Mouse (Mus musculus): Measurements from ENCODE around the gene Gm6358. TPM values are rescaled to one million over a fixed set of nuclear protein-coding genes. Genes with fewer than 3 reads are reported as not detected.
"Not testable (repeated sequence)": the region's sequence is repeated elsewhere in the genome, so short reads cannot be mapped to it uniquely, and the experiment has no call there.

The Gm6358 gene
- not detected in 2 replicates for polyA plus RNA-seq (2016; fragmentation: Nextera tagmentation; extraction: Ambion mirVana)

GRCm38 (mm10) chr16:89140551-89140950, at the start of gene Gm6358:
Gene Gm6358, plus strand, starts transcription at chr16:89140851.
- Histone ChIP-seq H3K27me3 (no peaks in the 10 kb centered on the region), H3K4me2 (no peak within 1 kb of the TSS), H3K4me3 (replicated peaks) (no peak within 1 kb of the TSS), H3K9ac (replicated peaks) (no peak within 1 kb of the TSS), H3K27ac (no peak within 1 kb of the TSS), H3K36me3 (no peaks in the 10 kb centered on the region), H3K9me3 (no peaks in the 10 kb centered on the region), H3K4me1 (replicated peaks) (no peaks in the 10 kb centered on the region)
- 91% methylated on average over 1 of the region's 1 CpGs for WGBS
- ATAC-seq (ENCODE audit: insufficient number of reproducible peaks, insufficient read depth, low FRiP score, low TSS enrichment, low read depth), result no peak

GRCm38 (mm10) chr16:89150786-89151185, 10.1 kb downstream of the Gm6358 start, which contains the start of gene Gm10061:
Gene Gm10061, plus strand, starts transcription at chr16:89151086.
- ATAC-seq (ENCODE audit: insufficient number of reproducible peaks, insufficient read depth, low FRiP score, low TSS enrichment, low read depth), result no peak
- Histone ChIP-seq H3K27ac (no peak within 1 kb of the TSS), H3K4me3 (replicated peaks) (no peak within 1 kb of the TSS), H3K4me2 (no peak within 1 kb of the TSS), H3K9me3 (no peaks in the 10 kb centered on the region), H3K4me1 (replicated peaks) (no peaks in the 10 kb centered on the region), H3K36me3 (no peaks in the 10 kb centered on the region), H3K9ac (replicated peaks) (no peak within 1 kb of the TSS), H3K27me3 (no peaks in the 10 kb centered on the region)
- WGBS, result 95% methylated on average over 1 of the region's 1 CpGs

- ATAC-seq (ENCODE audit: insufficient number of reproducible peaks, insufficient read depth, low FRiP score, low TSS enrichment, low read depth), result no peak
- Histone ChIP-seq H3K4me3 (replicated peaks) (no peak within 1 kb of the TSS), H3K9ac (replicated peaks) (no peak within 1 kb of the TSS), H3K9me3 (no peaks in the 10 kb centered on the region), H3K27me3 (no peaks in the 10 kb centered on the region), H3K27ac (no peak within 1 kb of the TSS), H3K4me2 (no peak within 1 kb of the TSS), H3K36me3 (no peaks in the 10 kb centered on the region), H3K4me1 (replicated peaks) (no peaks in the 10 kb centered on the region)
- WGBS, result 85% methylated on average over 4 of the region's 4 CpGs
These were observed 17.0 kb downstream of the Gm6358 start, which contains the start of gene Gm9789 for GRCm38 (mm10) chr16:89157652-89158051. Gene Gm9789, plus strand, starts transcription at chr16:89157952.

- H3K27me3 ChIP-seq; H3K9ac ChIP-seq (replicated peaks); H3K4me3 ChIP-seq (replicated peaks); H3K4me1 ChIP-seq (replicated peaks); ATAC-seq (ENCODE audit: insufficient number of reproducible peaks, insufficient read depth, low FRiP score, low TSS enrichment, low read depth); H3K4me2 ChIP-seq; H3K27ac ChIP-seq; H3K9me3 ChIP-seq; H3K36me3 ChIP-seq: not testable (repeated sequence)
These were observed 28.5 kb downstream of the Gm6358 start, which contains the start of gene Gm7735 for GRCm38 (mm10) chr16:89169190-89169589. Gene Gm7735, plus strand, starts transcription at chr16:89169490.

- no peak within 1 kb of the TSS for H3K4me2 ChIP-seq
These were observed 33.8 kb downstream of the Gm6358 start, which contains the start of gene 1110057P08Rik for GRCm38 (mm10) chr16:89174435-89174834. Gene 1110057P08Rik, plus strand, starts transcription at chr16:89174735.

GRCm38 (mm10) chr16:89188621-89189020, 48.0 kb downstream of the Gm6358 start:
- Histone ChIP-seq H3K36me3 (no peaks in the 10 kb centered on the region), H3K4me3 (replicated peaks) (no peak overlapping the region), H3K27ac (no peak overlapping the region), H3K9ac (replicated peaks) (no peak overlapping the region), H3K4me1 (replicated peaks) (no peaks in the 10 kb centered on the region), H3K27me3 (no peaks in the 10 kb centered on the region), H3K4me2 (no peak overlapping the region), H3K9me3 (no peaks in the 10 kb centered on the region)
- ATAC-seq (ENCODE audit: insufficient number of reproducible peaks, insufficient read depth, low FRiP score, low TSS enrichment, low read depth), result no peak
- WGBS, result 79% methylated on average over 4 of the region's 4 CpGs

More at GRCm38 (mm10) chr16:89174435-89174834, 33.8 kb downstream of the Gm6358 start, which contains the start of gene 1110057P08Rik:
- Histone ChIP-seq H3K27me3 (no peaks in the 10 kb centered on the region), H3K9me3 (no peaks in the 10 kb centered on the region), H3K27ac (no peak within 1 kb of the TSS), H3K9ac (replicated peaks) (no peak within 1 kb of the TSS), H3K4me1 (replicated peaks) (no peaks in the 10 kb centered on the region), H3K4me3 (replicated peaks) (no peak within 1 kb of the TSS), H3K36me3 (no peaks in the 10 kb centered on the region)
- ATAC-seq (ENCODE audit: insufficient number of reproducible peaks, insufficient read depth, low FRiP score, low TSS enrichment, low read depth), result no peak
- WGBS, result 72% methylated on average over 2 of the region's 2 CpGs

Other genes starting within 250 kb of the Gm6358 start
- not detected in 2 replicates for gene Krtap19-5, start 244.4 kb upstream of the Gm6358 start, polyA plus RNA-seq (2016; fragmentation: Nextera tagmentation; extraction: Ambion mirVana)
- gene Krtap19-9b, start 208.6 kb upstream of the Gm6358 start, polyA plus RNA-seq (2016; fragmentation: Nextera tagmentation; extraction: Ambion mirVana), result not detected in 2 replicates
- gene Krtap16-3, start 178.0 kb upstream of the Gm6358 start, polyA plus RNA-seq (2016; fragmentation: Nextera tagmentation; extraction: Ambion mirVana), result not detected in 2 replicates
- not detected in 2 replicates for gene Krtap22-2, start 130.1 kb upstream of the Gm6358 start, polyA plus RNA-seq (2016; fragmentation: Nextera tagmentation; extraction: Ambion mirVana)
- gene Gm10229, start 125.6 kb upstream of the Gm6358 start, polyA plus RNA-seq (2016; fragmentation: Nextera tagmentation; extraction: Ambion mirVana), result not detected in 2 replicates
- not detected in 2 replicates for gene Krtap6-1, start 109.2 kb upstream of the Gm6358 start, polyA plus RNA-seq (2016; fragmentation: Nextera tagmentation; extraction: Ambion mirVana)
- not detected in 2 replicates for gene Gm10228, start 99.4 kb upstream of the Gm6358 start, polyA plus RNA-seq (2016; fragmentation: Nextera tagmentation; extraction: Ambion mirVana)
- not detected in 2 replicates for gene Krtap6-5, start 93.0 kb upstream of the Gm6358 start, polyA plus RNA-seq (2016; fragmentation: Nextera tagmentation; extraction: Ambion mirVana)
- not detected in 2 replicates for gene 1110025L11Rik, start 76.8 kb upstream of the Gm6358 start, polyA plus RNA-seq (2016; fragmentation: Nextera tagmentation; extraction: Ambion mirVana)
- not detected in 2 replicates for gene Krtap6-3, start 56.8 kb upstream of the Gm6358 start, polyA plus RNA-seq (2016; fragmentation: Nextera tagmentation; extraction: Ambion mirVana)
- gene Gm10061, start 10.2 kb downstream of the Gm6358 start, polyA plus RNA-seq (2016; fragmentation: Nextera tagmentation; extraction: Ambion mirVana), result not detected in 2 replicates
- gene Gm9789, start 17.1 kb downstream of the Gm6358 start, polyA plus RNA-seq (2016; fragmentation: Nextera tagmentation; extraction: Ambion mirVana), result not detected in 2 replicates
- gene Gm7735, start 28.6 kb downstream of the Gm6358 start, polyA plus RNA-seq (2016; fragmentation: Nextera tagmentation; extraction: Ambion mirVana), result not detected in 2 replicates
- gene 1110057P08Rik, start 33.9 kb downstream of the Gm6358 start, polyA plus RNA-seq (2016; fragmentation: Nextera tagmentation; extraction: Ambion mirVana), result not detected in 2 replicates
- not detected in 2 replicates for gene Krtap20-2, start 65.0 kb downstream of the Gm6358 start, polyA plus RNA-seq (2016; fragmentation: Nextera tagmentation; extraction: Ambion mirVana)